Mouse (Mus musculus) heart, postnatal 36 days (tissue): ENCODE measurements around the gene Lrrn4cl. TPM values are rescaled to one million over a fixed set of nuclear protein-coding genes. Genes with fewer than 3 reads are reported as not detected.

Experiments
- microRNA-seq, 2 experiments: library from miRNA; unstranded; fragments of <30 nt; microRNA quantifications; one replicate each; pipeline ENCODE4 v1.2.0; 2021; ENCODE audit warnings: borderline number of aligned reads in 2 of 2
- total RNA-seq, 2 experiments: library from RNA; stranded (reverse); gene quantifications; 2 replicates each; pipeline ENCODE4 v1.2.3; 2021

Lrrn4cl gene
- total RNA-seq, 2 experiments from 2014 or later, result 4.0 to 4.9 TPM

Small RNA genes within 50 kb of the gene (microRNA-seq; reads per million reads assigned to microRNA genes)
- gene Mir5136, result 0 to 0.72 reads per million in 2 experiments

Other genes starting within 250 kb of the Lrrn4cl start
- not detected for gene Slc22a6, start 232.7 kb upstream of the Lrrn4cl start, total RNA-seq
- not detected for gene Chrm1, start 187.0 kb upstream of the Lrrn4cl start, total RNA-seq
- 10 to 100 TPM; 37.7 to 43.0 TPM for gene Slc3a2, start 127.4 kb upstream of the Lrrn4cl start, total RNA-seq
- gene Wdr74, start 114.9 kb upstream of the Lrrn4cl start, total RNA-seq, result 10 to 100 TPM; 22.0 to 22.4 TPM
- not detected for gene 1700092M07Rik, start 110.0 kb upstream of the Lrrn4cl start, total RNA-seq
- 10 to 100 TPM; 28.1 to 29.8 TPM for gene Stx5a, start 109.4 kb upstream of the Lrrn4cl start, total RNA-seq
- 10 to 100 TPM; 36.7 to 37.6 TPM for gene Nxf1, start 93.7 kb upstream of the Lrrn4cl start, total RNA-seq
- 100 to 1,000 TPM; 114 to 117 TPM for gene Tmem223, start 79.8 kb upstream of the Lrrn4cl start, total RNA-seq
- 10 to 100 TPM; 16.5 to 18.0 TPM for gene Tmem179b, start 76.3 kb upstream of the Lrrn4cl start, total RNA-seq
- 1 to 10 TPM; 5.6 to 7.9 TPM for gene Taf6l, start 64.4 kb upstream of the Lrrn4cl start, total RNA-seq
- gene Polr2g, start 52.2 kb upstream of the Lrrn4cl start, total RNA-seq, result 10 to 100 TPM; 52.3 to 59.2 TPM
- 1 to 10 TPM; 1.3 to 1.7 TPM for gene Zbtb3, start 48.2 kb upstream of the Lrrn4cl start, total RNA-seq
- gene Ttc9c, start 31.4 kb upstream of the Lrrn4cl start, total RNA-seq, result 10 to 100 TPM; 11.6 to 14.7 TPM
- 10 to 100 TPM; 44.6 to 49.8 TPM for gene Hnrnpul2, start 30.8 kb upstream of the Lrrn4cl start, total RNA-seq
- gene AC129217.1, start 21.0 kb upstream of the Lrrn4cl start, total RNA-seq, result not detected
- 10 to 100 TPM; 22.0 to 25.2 TPM for gene Bscl2, start 13.3 kb upstream of the Lrrn4cl start, total RNA-seq
- not detected for gene Gng3, start 11.6 kb upstream of the Lrrn4cl start, total RNA-seq
- 100 to 1,000 TPM; 122 to 130 TPM for gene Ubxn1, start 20.7 kb downstream of the Lrrn4cl start, total RNA-seq
- gene Uqcc3, start 30.2 kb downstream of the Lrrn4cl start, total RNA-seq, result 10 to 100 TPM; 58.7 to 59.0 TPM
- 1 to 10 TPM; 1.7 to 3.4 TPM for gene Lbhd1, start 33.0 kb downstream of the Lrrn4cl start, total RNA-seq
- gene Gm49403, start 33.2 kb downstream of the Lrrn4cl start, total RNA-seq, result not detected
- gene 1810009A15Rik, start 38.1 kb downstream of the Lrrn4cl start, total RNA-seq, result 10 to 100 TPM; 18.7 to 20.4 TPM
- gene Gm49416, start 38.2 kb downstream of the Lrrn4cl start, total RNA-seq, result not detected
- gene Ints5, start 42.2 kb downstream of the Lrrn4cl start, total RNA-seq, result 10 to 100 TPM; 11.5 to 13.6 TPM
- 10 to 100 TPM; 48.5 to 52.2 TPM for gene Ganab, start 47.3 kb downstream of the Lrrn4cl start, total RNA-seq
- gene B3gat3, start 69.6 kb downstream of the Lrrn4cl start, total RNA-seq, result 10 to 100 TPM; 34.5 to 37.6 TPM
- gene Rom1, start 78.6 kb downstream of the Lrrn4cl start, total RNA-seq, result 10 to 100 TPM; 19.8 to 30.2 TPM
- gene Eml3, start 78.8 kb downstream of the Lrrn4cl start, total RNA-seq, result 10 to 100 TPM in 1 of 2 experiments, 1 to 10 TPM in 1; 9.5 to 11.0 TPM
- gene Mta2, start 91.1 kb downstream of the Lrrn4cl start, total RNA-seq, result 10 to 100 TPM; 33.2 to 38.5 TPM
- gene Tut1, start 103.1 kb downstream of the Lrrn4cl start, total RNA-seq, result 1 to 10 TPM; 8.1 to 8.9 TPM
- 100 to 1,000 TPM; 246 to 250 TPM for gene Eef1g, start 116.3 kb downstream of the Lrrn4cl start, total RNA-seq
- gene Ahnak, start 138.5 kb downstream of the Lrrn4cl start, total RNA-seq, result 100 to 1,000 TPM; 362 to 377 TPM
- gene Scgb1a1, start 237.2 kb downstream of the Lrrn4cl start, total RNA-seq, result not detected